Mouse (Mus musculus) neural tube, embryonic 10.5 days (tissue): ENCODE measurements around the gene Cyp46a1.

Experiments used
- DNase-seq: peaks from one replicate; pipeline ENCODE4 v3.0.0-alpha.2; 2017; ENCODE audit warnings: low spot score; ENCODE audit errors: extremely low spot score

Gene Cyp46a1

GRCm38 (mm10) chr12:108363796-108364195 is 29.6 kb downstream of the Cyp46a1 start:
- DNase-seq: peak; percentile 87

- no peak for DNase-seq
Measured at GRCm38 (mm10) chr12:108365340-108365739, 31.2 kb downstream of the Cyp46a1 start.

- DNase-seq: no peak
Measured at GRCm38 (mm10) chr12:108365868-108366267, 31.7 kb downstream of the Cyp46a1 start.

GRCm38 (mm10) chr12:108367909-108368308 is 33.7 kb downstream of the Cyp46a1 start:
- DNase-seq: no peak

DNA sequence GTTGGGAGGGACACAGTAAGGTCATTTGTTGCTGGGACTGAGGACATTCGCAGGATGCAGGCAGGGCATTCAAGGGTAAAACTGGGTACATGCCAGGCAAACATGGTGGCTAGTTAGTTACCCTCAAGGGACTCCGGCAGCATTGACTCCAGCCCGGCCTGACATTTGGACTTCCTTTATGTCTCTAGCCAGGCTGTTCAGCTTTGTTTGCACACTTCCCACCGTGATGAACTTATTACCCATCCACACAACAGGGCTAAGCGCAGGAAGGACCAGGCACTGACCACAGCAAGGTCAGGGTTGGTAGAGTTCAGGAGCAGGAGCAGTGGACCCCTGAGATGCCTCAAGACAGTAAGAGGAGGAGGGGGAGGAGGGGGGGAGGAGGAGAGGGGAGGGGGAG is 34.7 kb downstream of the Cyp46a1 start:
- no peak for DNase-seq

DNA sequence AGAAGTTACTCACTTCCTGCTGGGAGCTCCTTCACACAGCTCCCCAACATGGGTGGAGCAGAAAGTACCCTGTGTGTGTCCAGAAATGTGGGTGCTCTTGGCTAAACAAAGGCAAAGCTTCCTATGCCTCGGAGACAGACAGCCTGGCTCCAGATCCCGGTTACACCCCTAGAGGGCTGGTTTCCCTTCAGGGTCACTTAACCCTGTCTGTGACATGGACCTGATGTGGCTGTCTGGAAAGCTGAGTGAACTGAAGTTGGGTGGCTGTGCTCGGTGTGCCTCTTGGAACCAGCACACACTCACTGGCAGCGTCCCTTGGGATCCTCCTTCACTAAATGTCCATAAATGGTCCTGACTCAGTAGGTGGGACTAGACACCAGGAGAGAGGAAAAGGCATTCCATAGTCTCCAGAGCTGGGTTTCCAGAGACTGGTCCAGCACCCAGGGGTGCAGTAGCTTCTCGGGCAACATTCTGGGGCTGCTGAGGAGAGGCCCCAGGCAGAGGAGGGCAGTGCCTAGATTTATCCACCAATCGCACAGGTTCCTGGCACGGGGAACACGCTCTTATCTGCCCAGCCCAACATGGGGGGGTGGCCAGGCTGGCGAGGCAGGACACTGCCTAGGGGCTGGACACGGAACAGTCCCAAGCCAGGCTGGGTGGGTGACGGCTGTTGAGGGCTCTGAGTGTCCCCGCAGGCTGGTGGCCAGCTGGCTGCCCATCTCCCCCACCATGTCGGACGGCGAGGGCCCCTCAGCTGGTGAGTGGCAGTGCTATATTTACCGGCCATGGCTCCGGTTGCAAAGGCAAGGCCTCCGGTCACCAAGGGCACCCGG is 36.6 kb downstream of the Cyp46a1 start, which contains the start of gene Eml1:
Gene Eml1, plus strand, starts transcription at position 362 of the 833 bp plus-strand sequence.
- no peak for DNase-seq

- DNase-seq: no peak
Measured at GRCm38 (mm10) chr12:108371429-108371765, 37.2 kb downstream of the Cyp46a1 start.

- no peak for DNase-seq
Measured at GRCm38 (mm10) chr12:108372241-108372640, 38.1 kb downstream of the Cyp46a1 start.

GRCm38 (mm10) chr12:108373611-108374010 is 39.4 kb downstream of the Cyp46a1 start:
- DNase-seq: no peak

- DNase-seq: no peak
Measured at GRCm38 (mm10) chr12:108374689-108375088, 40.5 kb downstream of the Cyp46a1 start.

GRCm38 (mm10) chr12:108378379-108379133 is 44.4 kb downstream of the Cyp46a1 start:
- DNase-seq: no peak

DNA sequence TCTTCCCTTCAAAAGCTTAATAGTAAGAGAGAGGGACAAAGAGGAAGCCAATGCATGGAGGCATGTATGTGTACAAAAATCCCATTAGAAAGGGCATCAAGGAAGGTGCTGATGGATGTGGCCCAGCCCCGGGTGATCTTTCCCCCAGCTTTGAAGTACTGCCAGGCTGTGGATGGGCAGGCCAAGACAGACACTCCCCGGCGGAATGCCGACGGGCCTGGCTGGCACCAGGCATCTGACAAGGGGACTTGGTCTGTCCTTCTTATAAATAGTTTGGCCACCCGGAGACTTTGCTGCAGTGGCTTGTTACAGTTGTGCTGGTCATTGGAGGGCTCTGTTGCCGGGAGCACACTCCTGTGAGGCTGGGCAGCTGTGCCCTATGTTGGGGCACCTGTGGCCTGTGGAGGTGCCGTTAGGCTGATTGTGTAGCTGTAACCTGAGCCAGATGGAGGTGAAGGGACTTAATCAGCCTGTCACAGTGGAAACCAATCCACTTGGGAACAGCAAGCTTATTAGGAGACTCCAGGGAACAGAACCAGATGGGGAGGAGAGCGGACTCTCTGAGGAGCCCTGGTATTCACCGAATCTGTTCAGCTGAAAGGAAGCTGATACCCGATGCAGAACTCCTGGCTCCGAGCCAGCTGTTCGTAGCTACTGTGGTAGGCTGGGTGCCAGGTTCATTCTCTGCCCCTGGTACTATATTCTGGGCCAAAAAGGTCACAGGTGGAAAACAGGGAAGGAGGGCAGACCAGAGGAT is 52.5 kb downstream of the Cyp46a1 start:
- DNase-seq: no peak

GRCm38 (mm10) chr12:108389718-108390117 is 55.5 kb downstream of the Cyp46a1 start:
- no peak for DNase-seq

DNA sequence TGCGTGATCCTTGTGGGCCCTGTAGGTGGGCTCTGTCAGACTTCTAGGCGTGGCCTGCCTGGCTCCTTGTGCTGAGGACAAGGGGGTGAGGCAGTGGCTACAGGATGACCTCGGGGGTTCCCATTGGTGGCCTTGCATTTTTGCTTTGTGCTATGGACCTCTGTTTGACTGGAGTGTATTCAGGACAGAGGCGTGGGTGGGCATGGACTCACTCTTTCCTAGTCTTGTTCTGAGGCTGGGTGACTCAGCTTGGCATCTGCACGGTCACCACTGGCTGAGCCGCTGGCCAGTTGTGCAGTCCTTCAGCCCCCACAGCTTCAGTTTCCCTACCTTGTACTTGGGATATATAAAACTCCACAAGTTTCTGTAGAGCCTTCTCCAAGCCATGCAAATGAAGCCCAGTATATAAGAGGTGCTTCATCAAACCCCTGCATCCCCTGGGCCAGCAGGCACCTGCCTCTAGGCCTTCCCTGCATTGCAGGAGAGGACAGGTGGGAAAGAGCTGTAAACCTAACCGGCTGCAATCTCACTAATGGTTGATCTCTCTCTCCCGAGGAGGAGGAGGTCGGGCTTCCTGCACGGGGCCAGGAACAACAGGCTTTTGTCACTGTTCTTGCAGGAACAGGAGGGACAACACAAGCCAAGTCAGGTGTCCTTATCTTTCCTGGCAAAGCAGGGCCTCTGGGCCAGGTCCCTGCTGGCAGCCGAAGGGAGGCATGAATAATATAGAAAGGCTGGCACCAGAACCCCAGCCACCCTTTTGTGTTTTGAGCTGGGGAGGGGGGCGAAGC is 58.3 kb downstream of the Cyp46a1 start:
- no peak for DNase-seq

GRCm38 (mm10) chr12:108393082-108393481 is 58.9 kb downstream of the Cyp46a1 start:
- DNase-seq: no peak

- no peak for DNase-seq
Measured at GRCm38 (mm10) chr12:108393637-108394036, 59.5 kb downstream of the Cyp46a1 start.

DNA sequence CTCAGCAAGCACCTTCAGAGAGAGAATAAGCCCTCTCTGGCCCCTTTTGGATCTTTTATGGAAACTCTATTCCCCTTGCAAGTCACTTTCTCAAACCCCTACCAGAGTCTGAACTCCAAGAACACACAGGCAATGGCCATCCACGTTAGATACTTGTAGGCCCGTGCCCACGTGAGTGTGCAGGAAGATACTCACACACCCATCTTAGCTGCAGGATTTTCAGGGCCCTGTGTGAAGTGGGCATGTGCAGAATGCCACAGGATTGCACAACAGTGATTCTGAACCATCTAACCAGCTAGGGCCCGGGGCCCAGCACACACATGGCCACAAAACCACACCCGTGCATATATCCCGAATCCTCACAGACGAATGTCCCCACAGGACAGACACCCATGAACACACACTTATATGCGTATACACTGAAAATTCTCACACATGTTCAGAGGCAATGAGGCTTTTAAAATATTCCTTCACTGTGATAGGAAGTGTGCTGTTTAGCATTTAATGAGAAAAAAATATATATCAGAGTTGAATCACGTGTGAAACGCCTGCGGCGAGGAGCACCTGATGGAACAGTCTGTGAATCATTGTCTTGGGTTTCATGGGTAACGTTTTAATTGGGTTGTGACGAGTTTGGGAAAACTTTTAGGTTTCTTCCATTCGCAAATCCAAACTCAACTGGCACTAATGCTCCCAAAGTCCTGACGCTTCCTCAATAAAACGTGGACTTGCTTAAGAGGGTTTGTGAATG is 60.5 kb downstream of the Cyp46a1 start:
- no peak for DNase-seq

GRCm38 (mm10) chr12:108395285-108395660 is 61.1 kb downstream of the Cyp46a1 start:
- no peak for DNase-seq

- peak; percentile 68 for DNase-seq
Measured at GRCm38 (mm10) chr12:108396081-108396947, 62.1 kb downstream of the Cyp46a1 start.
